Mouse (Mus musculus) adrenal gland, adult 2 months (tissue): ENCODE data around the gene Olfr506. TPM values are rescaled to one million over a fixed set of nuclear protein-coding genes. Genes with fewer than 3 reads are reported as not detected.
"Not testable (repeated sequence)": the region's sequence is repeated elsewhere in the genome, so short reads cannot be mapped to it uniquely, and the experiment has no call there.

Source experiments
- DNase-seq: peaks from one replicate; pipeline ENCODE4 v3.0.0; 2021
- long read RNA-seq: library from polyadenylated mRNA; stranded (forward); transcript quantifications from one replicate; pipeline ENCODE4 v2.0.0, GENCODE M21; 2021
- polyA plus RNA-seq: library from polyadenylated mRNA; depleted of rRNA; stranded (reverse); fragments of >200 nt; gene quantifications from 2 replicates; pipeline ENCODE4 v1.2.3, GENCODE M21; 2012; rRNA removed
- total RNA-seq, 2 experiments: library from RNA; stranded (reverse); gene quantifications; 2 replicates each; pipeline ENCODE4 v1.2.3; 2021

Gene Olfr506
- total RNA-seq (not detected), polyA plus RNA-seq (not detected in 2 replicates)
- long read RNA-seq: 0 reads

DNA sequence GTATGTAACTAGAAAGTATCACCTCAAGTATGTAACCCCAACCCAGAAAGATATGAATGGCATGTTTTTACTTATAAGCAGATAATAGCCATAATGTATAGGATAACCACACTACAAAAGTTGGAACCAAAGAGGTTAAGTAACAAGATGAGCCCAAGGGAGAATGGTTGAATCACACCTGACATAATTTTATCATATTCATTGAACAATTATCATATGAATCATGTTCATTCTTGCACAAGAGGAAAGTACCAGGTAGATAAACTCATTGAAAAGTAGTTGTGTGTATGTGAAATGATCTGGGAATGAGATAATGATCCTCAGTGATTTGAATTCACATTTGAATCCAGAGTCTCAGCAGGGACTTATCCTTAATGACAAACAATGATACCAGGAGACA, at the start of gene Olfr506:
Olfr506 (plus strand) TSS at position 301 of the 400 bp plus-strand sequence.
- no peak for DNase-seq

DNA sequence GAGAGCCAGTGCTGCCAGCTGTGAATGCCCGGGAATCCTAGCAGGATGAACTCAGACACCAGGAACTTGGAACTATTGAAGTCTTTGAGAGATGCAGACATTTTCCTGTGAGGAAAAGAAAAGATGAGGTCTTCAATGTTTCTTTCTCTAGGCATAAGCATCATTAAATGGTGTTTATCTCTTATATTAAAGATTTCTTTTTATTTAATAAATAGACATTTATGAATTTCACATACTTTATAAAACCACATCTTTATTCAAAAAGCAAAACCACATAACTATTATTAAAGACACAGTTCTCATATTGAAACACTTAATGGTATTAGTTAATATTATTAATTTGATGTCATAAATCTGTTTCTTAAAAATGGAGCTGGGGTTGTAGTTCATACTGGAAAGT, 44.9 kb upstream of the Olfr506 start, which contains the start of gene Olfr504:
Olfr504 (minus strand) TSS at position 101 of the 400 bp plus-strand sequence.
- no peak for DNase-seq

DNA sequence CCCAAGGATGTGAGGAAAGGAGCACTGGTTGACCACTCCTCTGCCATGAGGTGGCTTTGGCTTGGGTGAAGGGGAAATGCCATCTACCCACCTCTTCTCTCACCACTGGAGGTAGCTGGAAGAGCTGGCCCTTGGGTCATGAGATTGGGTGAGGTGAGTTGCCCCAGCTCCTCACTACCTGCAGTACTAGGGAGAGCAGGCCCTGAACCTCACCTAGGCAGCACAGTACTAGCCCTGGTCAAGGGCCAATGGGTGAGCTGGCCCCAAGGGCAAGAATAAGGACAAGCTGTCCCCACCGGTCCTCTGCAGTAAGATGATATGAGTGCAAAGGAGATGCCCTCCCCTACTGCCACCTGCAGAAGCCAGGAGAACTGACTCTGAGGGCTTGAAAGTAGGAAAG, 20.8 kb upstream of the Olfr506 start:
- no peak for DNase-seq

- not testable (repeated sequence) for DNase-seq
Measured at GRCm38 (mm10) chr7:108601916-108602315, 8.7 kb upstream of the Olfr506 start.

- no peak for DNase-seq
Measured at GRCm38 (mm10) chr7:108614110-108614509, 3.5 kb downstream of the Olfr506 start.

GRCm38 (mm10) chr7:108616781-108617180, 6.2 kb downstream of the Olfr506 start:
- not testable (repeated sequence) for DNase-seq

DNA sequence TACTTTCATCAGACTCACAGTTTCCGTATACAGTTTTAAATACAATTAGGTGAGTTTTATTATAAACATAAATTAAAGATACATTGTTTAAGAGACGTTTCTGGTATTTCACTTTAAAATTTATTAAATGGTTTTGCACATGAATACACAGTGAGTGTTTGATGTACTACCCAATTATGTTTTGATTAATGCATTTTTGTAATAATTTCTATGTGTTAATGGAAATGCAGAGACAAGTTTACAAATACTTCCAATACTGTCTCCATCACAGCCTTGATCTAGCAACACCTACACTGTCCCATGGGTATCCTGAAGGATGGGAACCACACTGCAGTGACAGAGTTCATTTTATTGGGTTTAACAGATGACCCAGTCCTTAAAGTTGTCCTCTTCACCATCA, 10.9 kb downstream of the Olfr506 start, which contains the start of gene Olfr507:
Olfr507 (plus strand) TSS at position 301 of the 400 bp plus-strand sequence.
- no peak for DNase-seq

- DNase-seq: no peak
Measured at GRCm38 (mm10) chr7:108629694-108630093, 19.1 kb downstream of the Olfr506 start, which contains the start of gene Olfr508. Gene Olfr508 (plus strand): TSS chr7:108629994.

DNA sequence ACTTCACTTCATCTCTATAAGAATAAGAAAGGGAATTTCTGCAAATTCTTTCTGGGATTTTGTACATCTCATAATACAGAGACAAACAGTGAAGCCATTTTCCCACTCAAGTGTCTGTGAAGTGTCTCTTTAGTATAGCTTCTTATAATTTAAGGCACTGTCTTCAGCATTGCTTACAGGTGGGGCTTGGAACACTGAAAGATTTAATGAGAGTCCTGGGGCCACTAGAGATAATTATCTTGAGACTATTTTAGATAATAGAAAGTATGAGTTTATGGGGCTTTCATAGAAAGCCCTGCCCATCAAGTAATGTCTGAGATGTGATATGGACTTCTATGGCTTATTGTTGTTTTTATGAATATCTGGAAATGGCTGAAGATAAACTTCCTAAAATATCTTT, 41.2 kb downstream of the Olfr506 start, which contains the start of gene Olfr509:
Olfr509 (minus strand) TSS at position 101 of the 400 bp plus-strand sequence.
- DNase-seq: no peak

- DNase-seq: no peak
Measured at GRCm38 (mm10) chr7:108662419-108662818, 51.8 kb downstream of the Olfr506 start.

Other genes starting within 250 kb of the Olfr506 start
- gene Olfr494, start 245.5 kb upstream of the Olfr506 start, total RNA-seq: not detected
- gene Olfr494, start 245.5 kb upstream of the Olfr506 start, polyA plus RNA-seq: not detected in 2 replicates
- not detected for gene Olfr495, start 217.6 kb upstream of the Olfr506 start, total RNA-seq
- gene Olfr495, start 217.6 kb upstream of the Olfr506 start, polyA plus RNA-seq: not detected in 2 replicates
- not detected for gene Olfr497, start 190.4 kb upstream of the Olfr506 start, total RNA-seq
- not detected in 2 replicates for gene Olfr497, start 190.4 kb upstream of the Olfr506 start, polyA plus RNA-seq
- not detected for gene Olfr498, start 145.5 kb upstream of the Olfr506 start, total RNA-seq
- not detected in 2 replicates for gene Olfr498, start 145.5 kb upstream of the Olfr506 start, polyA plus RNA-seq
- not detected for gene Olfr502, start 85.7 kb upstream of the Olfr506 start, total RNA-seq
- not detected in 2 replicates for gene Olfr502, start 85.7 kb upstream of the Olfr506 start, polyA plus RNA-seq
- gene Olfr503, start 66.3 kb upstream of the Olfr506 start, total RNA-seq: not detected
- gene Olfr503, start 66.3 kb upstream of the Olfr506 start, polyA plus RNA-seq: not detected in 2 replicates
- gene Olfr504, start 45.0 kb upstream of the Olfr506 start, total RNA-seq: not detected
- gene Olfr504, start 45.0 kb upstream of the Olfr506 start, polyA plus RNA-seq: not detected in 2 replicates
- not detected for gene Olfr507, start 11.0 kb downstream of the Olfr506 start, total RNA-seq
- gene Olfr507, start 11.0 kb downstream of the Olfr506 start, polyA plus RNA-seq: not detected in 2 replicates
- not detected for gene Olfr508, start 19.2 kb downstream of the Olfr506 start, total RNA-seq
- not detected in 2 replicates for gene Olfr508, start 19.2 kb downstream of the Olfr506 start, polyA plus RNA-seq
- gene Olfr509, start 41.1 kb downstream of the Olfr506 start, total RNA-seq: not detected
- gene Olfr509, start 41.1 kb downstream of the Olfr506 start, polyA plus RNA-seq: not detected in 2 replicates
- not detected for gene Olfr510, start 55.6 kb downstream of the Olfr506 start, total RNA-seq
- gene Olfr510, start 55.6 kb downstream of the Olfr506 start, polyA plus RNA-seq: not detected in 2 replicates
- not detected for gene Olfr512, start 102.5 kb downstream of the Olfr506 start, total RNA-seq
- not detected in 2 replicates for gene Olfr512, start 102.5 kb downstream of the Olfr506 start, polyA plus RNA-seq
- not detected for gene Olfr513, start 140.2 kb downstream of the Olfr506 start, total RNA-seq
- gene Olfr513, start 140.2 kb downstream of the Olfr506 start, polyA plus RNA-seq: not detected in 2 replicates
- not detected for gene Olfr514, start 215.2 kb downstream of the Olfr506 start, total RNA-seq
- gene Olfr514, start 215.2 kb downstream of the Olfr506 start, polyA plus RNA-seq: not detected in 2 replicates
- gene Olfr516, start 239.7 kb downstream of the Olfr506 start, total RNA-seq: not detected
- not detected in 2 replicates for gene Olfr516, start 239.7 kb downstream of the Olfr506 start, polyA plus RNA-seq